Mouse (Mus musculus) heart, adult 8-10 months (tissue): ENCODE measurements around the gene Dlg2. TPM values are rescaled to one million over a fixed set of nuclear protein-coding genes. Genes with fewer than 3 reads are reported as not detected.

Source experiments
- DNase-seq: peaks from one replicate; pipeline ENCODE4 v3.0.0; 2022; ENCODE audit warnings: low spot score
- total RNA-seq, 4 experiments: library from RNA; stranded (reverse); gene quantifications; 2 replicates each; pipeline ENCODE4 v1.2.4; 2022

The Dlg2 gene
- total RNA-seq, 4 experiments from 2014 or later: 2.0 to 2.8 (median 2.3) TPM

DNA sequence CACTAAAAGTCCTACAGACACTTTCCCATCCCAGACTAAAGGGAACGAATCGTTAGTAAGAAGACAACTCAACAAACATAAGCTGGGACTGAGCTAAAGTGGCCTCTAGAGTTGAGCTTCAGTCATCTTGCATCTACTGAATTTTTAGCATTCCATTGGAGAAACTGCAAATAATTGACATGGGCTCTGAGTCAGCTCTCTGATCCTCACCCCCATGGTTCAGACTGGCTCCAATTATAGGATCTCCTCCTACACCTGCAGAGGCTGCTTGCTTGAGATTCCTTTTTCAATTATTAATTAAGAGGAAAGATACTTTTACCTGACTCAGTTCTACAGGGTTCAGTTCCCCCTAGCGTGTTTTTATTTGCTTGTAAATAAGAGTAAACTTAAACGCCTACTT, 1798.9 kb downstream of the Dlg2 start:
- no peak for DNase-seq

GRCm38 (mm10) chr7:92277629-92278028, 1801.2 kb downstream of the Dlg2 start:
- no peak for DNase-seq

- DNase-seq: no peak
Measured at GRCm38 (mm10) chr7:92280925-92281324, 1804.5 kb downstream of the Dlg2 start.

- no peak for DNase-seq
Measured at GRCm38 (mm10) chr7:92287058-92287457, 1810.6 kb downstream of the Dlg2 start.

DNA sequence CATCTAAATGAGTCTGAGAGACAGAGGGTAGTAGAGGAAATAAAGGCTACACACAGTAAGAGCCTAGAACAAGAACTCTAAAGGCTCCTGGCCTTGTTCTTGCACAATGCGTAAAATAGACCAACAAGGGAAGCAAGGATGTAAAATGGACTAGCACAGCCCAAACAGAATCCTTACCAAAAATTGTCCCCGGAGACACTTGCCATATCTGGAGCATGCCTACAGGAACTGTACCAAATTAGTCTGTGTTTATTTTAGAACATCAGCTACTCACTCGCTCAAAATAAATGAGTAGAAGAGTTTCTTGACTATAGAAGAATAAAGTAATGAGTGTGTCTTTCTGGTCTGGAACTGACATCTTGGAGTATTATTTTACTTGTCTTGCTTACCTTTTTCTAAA, 1812.3 kb downstream of the Dlg2 start:
- no peak for DNase-seq

DNA sequence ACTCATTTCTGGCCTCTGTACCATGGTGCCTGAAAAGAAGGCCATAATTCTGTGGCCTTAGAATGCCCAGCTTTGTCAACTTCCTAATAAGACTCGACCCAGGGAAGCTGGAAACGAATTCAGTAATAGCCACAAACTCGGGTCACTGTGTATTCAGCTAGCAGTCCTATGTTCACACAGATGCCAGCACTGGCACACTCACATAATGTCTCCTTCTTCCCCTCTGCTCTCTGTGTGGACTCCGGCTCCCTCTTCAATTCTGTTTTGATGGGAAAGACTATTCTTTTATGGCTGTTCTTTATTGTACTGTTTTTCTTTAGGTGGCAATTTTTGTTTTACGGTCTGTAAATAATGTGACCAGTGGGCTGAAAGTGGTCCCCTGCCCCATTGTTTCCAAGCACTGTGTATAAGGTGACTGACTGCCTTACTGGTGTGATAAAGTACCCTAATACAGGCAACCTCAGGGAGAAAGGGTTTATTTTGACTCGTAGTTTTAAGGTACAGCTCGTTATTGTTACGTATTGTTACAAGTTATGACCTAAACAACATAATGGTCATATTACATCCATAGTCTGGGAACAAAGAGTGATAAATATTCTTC, 1816.5 kb downstream of the Dlg2 start:
- no peak for DNase-seq

DNA sequence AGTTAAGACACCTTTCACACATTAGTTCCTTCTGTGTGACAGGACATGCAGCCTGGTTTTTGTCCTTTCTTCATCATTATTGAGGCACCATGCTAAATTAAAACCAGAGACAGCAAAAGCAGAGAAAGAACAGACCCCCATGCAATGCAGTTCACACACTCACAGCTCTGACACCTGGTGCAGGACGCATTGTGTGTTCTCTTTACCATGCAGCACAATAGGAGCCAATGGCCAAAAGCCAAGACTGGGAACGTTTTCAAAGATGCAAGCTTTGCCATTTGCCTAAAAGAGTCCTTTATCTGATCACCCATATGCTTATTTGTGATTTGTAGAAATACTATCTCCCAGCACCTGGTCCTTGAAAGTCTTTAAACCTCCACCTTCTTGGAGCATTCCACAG, 1824.6 kb downstream of the Dlg2 start:
- no peak for DNase-seq

DNA sequence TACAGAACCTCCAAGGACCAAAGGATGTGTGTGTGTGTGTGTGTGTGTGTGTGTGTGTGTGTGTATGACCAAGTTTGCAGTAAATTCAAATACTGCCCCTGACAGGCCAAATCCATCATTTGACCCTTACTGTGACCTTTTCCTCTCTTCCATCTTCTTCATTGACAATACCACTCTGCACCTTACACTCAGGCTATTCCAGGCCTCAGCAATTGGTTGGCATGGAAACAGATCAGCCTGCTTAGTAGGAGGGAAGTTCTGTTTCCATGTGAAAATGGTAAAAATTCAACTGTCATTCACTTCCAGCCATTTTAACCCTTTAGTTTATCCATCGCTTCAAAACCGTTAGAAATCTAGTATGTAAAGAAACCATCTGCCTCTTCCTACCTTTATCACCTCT, 1831.2 kb downstream of the Dlg2 start:
- no peak for DNase-seq

DNA sequence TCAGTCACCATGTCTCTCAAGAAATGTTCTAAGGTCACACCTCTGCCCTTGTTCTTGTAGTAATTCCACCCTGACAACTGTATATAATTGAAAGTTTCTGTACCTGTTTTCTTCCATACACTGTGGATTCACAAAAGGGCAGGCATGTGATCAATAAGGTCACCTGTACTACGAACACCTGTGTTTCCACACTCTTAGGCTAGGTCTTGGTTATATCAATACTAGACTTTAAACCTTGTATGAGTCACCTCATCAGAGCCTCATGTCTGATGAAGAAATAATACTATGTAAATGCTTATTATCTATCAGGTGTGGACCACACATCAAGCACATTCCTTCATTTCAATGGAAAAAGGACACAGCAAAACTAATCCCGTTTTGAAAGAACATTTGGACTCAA, 1831.7 kb downstream of the Dlg2 start:
- DNase-seq: no peak

DNA sequence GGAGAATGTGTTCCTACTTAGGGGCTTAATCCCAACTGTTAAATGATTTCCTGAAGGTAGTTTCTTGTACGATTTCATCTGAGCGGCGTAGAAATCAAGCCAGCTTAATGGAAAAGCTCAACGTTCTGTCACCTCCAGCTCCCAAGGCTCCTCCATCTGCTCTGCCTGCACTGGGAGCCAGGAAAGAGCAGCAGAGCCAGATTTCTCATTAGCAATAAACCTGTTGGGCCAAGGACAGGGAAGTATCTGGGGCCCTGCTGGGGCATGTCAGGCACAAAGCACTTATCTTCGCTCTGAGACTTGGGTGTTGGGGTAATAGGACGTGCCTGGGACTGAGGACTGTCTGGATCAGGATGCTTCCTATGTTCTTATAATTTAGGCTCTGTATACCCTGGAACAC, 1839.9 kb downstream of the Dlg2 start:
- no peak for DNase-seq

DNA sequence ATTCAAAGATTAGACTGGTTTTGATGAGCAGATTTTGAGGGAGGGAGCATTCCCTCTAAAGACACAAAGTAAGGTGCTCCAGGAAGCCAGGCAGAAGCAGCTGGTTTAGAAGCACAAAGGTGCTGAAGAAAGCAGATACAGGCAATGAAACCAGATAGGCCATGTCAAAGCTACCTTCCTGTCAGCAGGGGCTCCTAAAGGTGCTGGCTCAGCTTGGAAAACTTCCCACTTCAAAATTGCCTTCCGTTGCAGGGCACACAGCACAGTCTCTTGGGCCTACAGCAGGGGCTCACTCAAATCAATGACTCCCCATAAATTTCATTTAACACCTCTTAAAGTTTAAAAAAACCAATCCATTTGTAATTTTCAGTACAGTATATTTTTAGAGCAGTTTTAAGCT, 1843.0 kb downstream of the Dlg2 start:
- DNase-seq: no peak

DNA sequence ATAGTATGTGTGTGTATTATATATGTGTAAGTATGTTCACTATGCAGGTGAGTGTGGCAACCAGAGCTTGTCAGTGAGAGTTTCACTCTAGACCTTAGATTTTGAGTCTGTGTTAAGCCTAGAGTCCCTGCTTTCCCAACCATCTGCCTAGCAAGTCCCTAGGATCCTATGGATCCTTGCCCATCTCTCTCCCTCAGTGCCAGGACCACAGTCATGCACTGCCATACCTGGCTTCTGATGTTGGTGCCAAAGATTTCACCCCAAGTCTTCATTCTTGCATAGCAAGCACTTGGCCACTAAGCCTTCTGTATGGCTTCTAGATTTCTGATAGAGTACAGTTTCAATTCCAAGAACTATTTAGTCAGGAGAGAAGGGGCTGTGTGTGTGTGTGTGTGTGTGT, 1843.7 kb downstream of the Dlg2 start:
- DNase-seq: no peak

DNA sequence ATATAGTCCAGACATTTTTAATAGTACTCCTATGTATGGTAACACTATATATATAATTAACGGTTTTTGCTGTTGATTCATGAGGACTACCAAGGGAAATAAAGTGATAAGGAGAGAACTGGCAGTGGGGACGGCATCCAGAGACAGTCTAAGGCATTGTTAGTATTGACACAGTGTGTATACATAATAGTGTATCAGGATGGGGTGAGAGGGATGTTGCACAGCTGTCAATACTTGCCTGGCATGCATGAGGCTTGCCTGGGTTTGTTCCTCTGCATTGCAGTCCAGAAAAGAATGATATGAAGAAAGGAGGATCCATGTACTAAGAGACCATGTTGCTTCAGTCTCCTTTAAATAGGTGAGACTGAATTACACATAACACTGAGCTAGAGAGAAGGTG, 1845.3 kb downstream of the Dlg2 start:
- no peak for DNase-seq

DNA sequence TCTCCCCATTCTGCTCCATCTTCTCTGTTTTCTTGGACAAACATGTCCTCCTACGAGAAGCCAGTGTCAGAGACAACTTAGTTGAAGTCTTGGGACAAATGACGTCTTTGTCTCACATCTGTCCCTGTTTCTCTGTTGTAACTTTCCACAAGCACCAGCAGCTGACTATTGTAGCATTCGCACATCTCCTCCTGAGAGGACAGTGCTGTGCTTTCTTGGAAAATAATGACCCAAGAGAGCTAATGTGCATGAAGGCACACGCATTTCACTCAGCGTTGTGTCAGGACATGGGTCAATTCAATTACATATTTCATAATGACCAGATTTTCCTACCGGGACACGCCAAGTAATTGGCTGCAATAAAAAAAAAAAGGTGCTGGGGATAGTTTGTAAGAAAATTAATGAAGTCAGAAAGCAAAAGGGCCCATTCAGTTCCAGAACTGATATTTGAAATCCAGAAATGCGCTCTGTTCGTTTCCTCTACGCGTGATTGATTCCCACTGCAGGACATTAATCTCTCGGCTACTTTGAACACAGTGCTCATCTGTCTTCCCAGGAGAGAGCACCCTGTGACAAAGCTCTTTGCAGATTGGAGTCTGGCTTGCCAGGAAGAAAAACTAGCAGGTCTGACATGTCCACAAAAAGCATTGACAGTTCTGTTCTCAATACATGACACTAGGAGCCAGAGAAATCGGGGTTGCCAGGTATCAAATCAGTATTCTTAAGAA, 1846.0 kb downstream of the Dlg2 start:
- no peak for DNase-seq

DNA sequence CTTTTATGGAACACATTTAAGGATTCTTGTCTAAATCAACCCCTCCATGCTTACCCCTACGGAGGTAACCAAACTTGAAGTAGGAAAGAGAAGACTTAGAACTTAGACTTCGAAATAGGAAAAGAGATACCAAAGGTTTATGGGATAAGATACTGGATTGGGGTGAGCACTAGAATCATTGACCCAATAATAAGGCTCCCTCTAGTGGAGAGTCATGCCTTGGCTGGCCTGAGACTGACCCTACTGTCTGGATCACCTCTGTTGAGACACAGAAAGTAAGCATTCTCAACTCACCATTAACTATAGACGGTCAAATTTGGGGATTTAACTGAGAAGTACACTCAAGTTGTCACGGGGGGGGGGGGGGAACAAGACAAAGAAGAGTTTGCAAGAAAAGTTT, 1847.2 kb downstream of the Dlg2 start:
- DNase-seq: peak; percentile 44

DNA sequence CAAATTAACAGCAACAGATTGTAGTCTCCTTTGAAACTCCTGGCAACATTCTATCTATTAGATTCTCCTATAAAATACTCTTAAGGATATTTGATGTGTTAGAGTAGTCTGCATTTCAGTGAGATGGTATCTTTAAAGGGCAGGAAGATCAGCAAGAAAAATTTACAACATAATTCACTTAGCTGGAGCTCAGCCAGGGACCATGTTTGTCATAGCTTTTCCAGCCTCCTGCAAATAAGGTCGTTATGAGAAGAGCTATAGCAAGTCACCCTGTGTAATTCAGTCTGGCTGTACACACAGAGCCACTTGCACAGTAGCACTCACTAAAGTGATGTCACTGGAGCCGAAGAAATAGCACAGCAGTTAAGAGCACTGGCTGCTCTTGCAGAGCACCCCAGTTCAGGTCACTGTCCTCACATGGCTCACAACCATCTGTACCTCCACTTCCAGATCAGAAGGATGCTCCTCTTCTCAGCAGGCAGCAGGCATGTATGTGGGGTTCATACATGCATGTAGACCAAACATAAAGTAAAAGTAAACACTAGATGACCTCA, 1850.9 kb downstream of the Dlg2 start:
- no peak for DNase-seq

DNA sequence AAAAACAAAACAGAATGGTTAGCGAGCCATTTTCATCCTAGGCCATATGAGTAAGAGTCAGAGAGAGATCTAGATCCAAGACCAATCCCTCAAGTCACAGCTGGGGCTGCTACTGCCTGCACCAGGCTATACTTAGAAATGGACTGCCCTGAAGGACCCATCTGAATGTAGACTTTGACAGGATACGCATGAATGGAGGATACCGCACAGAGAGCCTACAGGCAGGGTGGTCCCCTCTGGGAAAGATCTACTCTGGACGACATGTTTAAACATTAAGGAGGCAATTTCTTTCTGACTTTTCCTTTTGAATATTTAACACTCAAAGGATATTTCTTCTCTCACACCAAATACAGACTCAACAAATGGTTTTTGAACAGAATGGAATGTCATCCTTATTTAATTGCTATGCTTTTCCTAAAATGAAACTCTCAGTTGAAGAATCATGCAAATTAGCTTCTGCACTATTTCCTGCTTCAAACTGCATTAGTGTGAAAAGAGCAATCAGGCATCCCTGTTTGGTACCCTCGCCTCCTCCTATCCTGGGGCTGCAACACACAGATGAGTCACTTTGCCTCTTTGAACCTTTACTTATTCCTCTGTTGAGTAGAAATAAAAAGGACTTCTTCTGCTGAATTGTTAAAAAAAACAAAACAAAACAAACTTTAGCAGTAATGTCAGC, 1856.9 kb downstream of the Dlg2 start:
- no peak for DNase-seq

GRCm38 (mm10) chr7:92356542-92356941, 1880.1 kb downstream of the Dlg2 start:
- DNase-seq: no peak

GRCm38 (mm10) chr7:92363386-92363785, 1886.9 kb downstream of the Dlg2 start:
- no peak for DNase-seq

GRCm38 (mm10) chr7:92363800-92364199, 1887.3 kb downstream of the Dlg2 start:
- no peak for DNase-seq

DNA sequence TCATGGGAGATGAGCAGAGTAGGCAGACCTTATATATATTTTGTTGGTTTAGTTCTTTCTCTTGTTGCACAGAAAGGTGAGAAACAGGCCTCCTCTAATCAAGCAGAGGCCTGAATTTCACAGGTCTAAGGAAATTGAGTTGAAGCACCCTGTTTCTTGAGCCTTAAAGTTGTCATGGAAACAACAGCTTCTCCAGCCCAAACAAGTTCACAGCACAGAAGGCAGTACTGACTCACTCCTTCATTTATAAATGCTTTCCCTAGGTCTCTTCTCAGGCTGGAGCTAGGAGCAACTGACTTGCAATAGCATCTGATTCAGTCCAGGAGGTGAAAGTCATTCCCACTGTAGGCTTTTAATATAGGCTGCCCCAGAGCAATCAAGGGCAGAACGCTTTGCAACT, 1890.6 kb downstream of the Dlg2 start:
- no peak for DNase-seq

DNA sequence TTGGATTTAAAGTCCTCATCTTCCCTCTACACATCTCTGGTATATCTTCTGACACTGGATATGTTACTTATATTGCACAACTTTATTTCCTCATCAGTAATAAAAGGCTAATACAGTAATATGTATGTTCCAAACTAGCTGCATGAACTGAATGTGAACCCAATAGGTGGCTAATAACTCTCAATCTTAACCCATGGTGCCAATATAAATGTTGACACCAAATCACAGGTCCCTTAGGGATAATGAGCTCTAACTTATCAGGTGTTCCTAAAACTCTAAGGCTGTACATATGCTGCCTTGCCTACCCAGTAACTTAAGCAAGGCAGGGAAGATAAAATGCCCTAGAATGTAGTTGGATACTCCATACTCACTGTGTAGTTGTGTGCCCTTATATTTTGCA, 1894.0 kb downstream of the Dlg2 start:
- no peak for DNase-seq

- no peak for DNase-seq
Measured at GRCm38 (mm10) chr7:92371638-92372037, 1895.2 kb downstream of the Dlg2 start.
